Mouse (Mus musculus): ENCODE data around the gene Sorcs3. TPM values are rescaled to one million over a fixed set of nuclear protein-coding genes. Genes with fewer than 3 reads are reported as not detected.

Gene Sorcs3
- polyA plus RNA-seq, 1 experiment, result not detected

GRCm38 (mm10) chr19:48280273-48280672 is 74.4 kb downstream of the Sorcs3 start:
- no peaks in the 10 kb centered on the region for H3K36me3 ChIP-seq (ENCODE audit: control insufficient read depth, insufficient read depth)
- no peaks in the 10 kb centered on the region for H3K27me3 ChIP-seq (ENCODE audit: control insufficient read depth, insufficient read depth, insufficient read length)
- no peaks in the 10 kb centered on the region for H3K79me2 ChIP-seq (ENCODE audit: control insufficient read depth, insufficient read depth)
- TF ChIP-seq MAX (IDR thresholded peaks at IDR 0.05; ENCODE audit: low read depth) (no peak), TCF12 (IDR thresholded peaks at IDR 0.05; ENCODE audit: insufficient read depth, poor library complexity, severe bottlenecking) (no peak), USF1 (IDR thresholded peaks at IDR 0.05; ENCODE audit: low read depth) (no peak), MYOG (IDR thresholded peaks at IDR 0.05; ENCODE audit: control insufficient read depth in 1 of 3, insufficient read depth in 1 of 3, insufficient read length in 2 of 3, low read depth in 2 of 3) (no peak), SRF (IDR thresholded peaks at IDR 0.05; ENCODE audit: control insufficient read depth, insufficient read length, low read depth) (no peak), POLR2A (IDR thresholded peaks at IDR 0.05; ENCODE audit: insufficient read length, low read depth) (no peak), E2F4 (IDR thresholded peaks at IDR 0.05; ENCODE audit: insufficient read depth) (no peak), MYOD1 (IDR thresholded peaks at IDR 0.05; ENCODE audit: control insufficient read depth in 1 of 3, insufficient read length in 2 of 3, low read depth in 2 of 3) (no peak), TCF3 (IDR thresholded peaks at IDR 0.05; ENCODE audit: insufficient read length, low read depth) (no peak), POLR2AphosphoS2 (IDR thresholded peaks at IDR 0.05; ENCODE audit: insufficient read length, low read depth) (no peak), REST (IDR thresholded peaks at IDR 0.05; ENCODE audit: insufficient read depth, insufficient read length) (no peak)
- H3K4me3 ChIP-seq, result no peak overlapping the region
- H3ac ChIP-seq (ENCODE audit: control insufficient read depth, insufficient read length), result no peak overlapping the region
- H3K4me2 ChIP-seq (ENCODE audit: low read depth), result no peak overlapping the region

GRCm38 (mm10) chr19:48282250-48282649 is 76.4 kb downstream of the Sorcs3 start:
- TF ChIP-seq MYOG (IDR thresholded peaks at IDR 0.05; ENCODE audit: control insufficient read depth in 1 of 3, insufficient read depth in 1 of 3, insufficient read length in 2 of 3, low read depth in 2 of 3) (no peak), USF1 (IDR thresholded peaks at IDR 0.05; ENCODE audit: low read depth) (no peak)
- Histone ChIP-seq H3K4me2 (ENCODE audit: low read depth) (no peak overlapping the region), H3ac (ENCODE audit: control insufficient read depth, insufficient read length) (no peak overlapping the region), H3K36me3 (ENCODE audit: control insufficient read depth, insufficient read depth) (no peaks in the 10 kb centered on the region), H3K79me2 (ENCODE audit: control insufficient read depth, insufficient read depth) (no peaks in the 10 kb centered on the region), H3K27me3 (ENCODE audit: control insufficient read depth, insufficient read depth, insufficient read length) (no peaks in the 10 kb centered on the region), H3K4me3 (no peak overlapping the region)

- no peaks in the 10 kb centered on the region for H3K79me2 ChIP-seq (ENCODE audit: control insufficient read depth, insufficient read depth)
- H3ac ChIP-seq (ENCODE audit: control insufficient read depth, insufficient read length), result no peak overlapping the region
- no peak overlapping the region for H3K4me2 ChIP-seq (ENCODE audit: low read depth)
- no peak overlapping the region for H3K4me3 ChIP-seq
- H3K27me3 ChIP-seq (ENCODE audit: control insufficient read depth, insufficient read depth, insufficient read length), result no peaks in the 10 kb centered on the region
- H3K36me3 ChIP-seq (ENCODE audit: control insufficient read depth, insufficient read depth), result no peaks in the 10 kb centered on the region
- no peak for TF ChIP-seq REST (IDR thresholded peaks at IDR 0.05; ENCODE audit: insufficient read depth, insufficient read length)
Measured at GRCm38 (mm10) chr19:48283217-48283616, 77.4 kb downstream of the Sorcs3 start.

- Histone ChIP-seq H3ac (ENCODE audit: control insufficient read depth, insufficient read length) (no peak overlapping the region), H3K4me3 (no peak overlapping the region), H3K36me3 (ENCODE audit: control insufficient read depth, insufficient read depth) (no peaks in the 10 kb centered on the region), H3K79me2 (ENCODE audit: control insufficient read depth, insufficient read depth) (no peaks in the 10 kb centered on the region), H3K4me2 (ENCODE audit: low read depth) (no peak overlapping the region), H3K27me3 (ENCODE audit: control insufficient read depth, insufficient read depth, insufficient read length) (no peaks in the 10 kb centered on the region)
- TF ChIP-seq SRF (IDR thresholded peaks at IDR 0.05; ENCODE audit: control insufficient read depth, insufficient read length, low read depth), result no peak
- no peak for TF ChIP-seq MYOD1 (IDR thresholded peaks at IDR 0.05; ENCODE audit: control insufficient read depth in 1 of 3, insufficient read length in 2 of 3, low read depth in 2 of 3)
- no peak for TF ChIP-seq USF1 (IDR thresholded peaks at IDR 0.05; ENCODE audit: low read depth)
- TF ChIP-seq TCF12 (IDR thresholded peaks at IDR 0.05; ENCODE audit: insufficient read depth, poor library complexity, severe bottlenecking), result no peak
- no peak for TF ChIP-seq E2F4 (IDR thresholded peaks at IDR 0.05; ENCODE audit: insufficient read depth)
- TF ChIP-seq REST (IDR thresholded peaks at IDR 0.05; ENCODE audit: insufficient read depth, insufficient read length), result no peak
- TF ChIP-seq POLR2AphosphoS2 (IDR thresholded peaks at IDR 0.05; ENCODE audit: insufficient read length, low read depth), result no peak
- TF ChIP-seq CEBPB (IDR thresholded peaks at IDR 0.05; ENCODE audit: insufficient read depth, poor library complexity, severe bottlenecking), result no peak
- TF ChIP-seq MAX (IDR thresholded peaks at IDR 0.05; ENCODE audit: low read depth), result no peak
- no peak for TF ChIP-seq TCF3 (IDR thresholded peaks at IDR 0.05; ENCODE audit: insufficient read length, low read depth)
- TF ChIP-seq POLR2A (IDR thresholded peaks at IDR 0.05; ENCODE audit: insufficient read length, low read depth), result no peak
- TF ChIP-seq MYOG (IDR thresholded peaks at IDR 0.05; ENCODE audit: control insufficient read depth in 1 of 3, insufficient read depth in 1 of 3, insufficient read length in 2 of 3, low read depth in 2 of 3), result no peak
Measured at GRCm38 (mm10) chr19:48285602-48286225, 79.9 kb downstream of the Sorcs3 start.

- Histone ChIP-seq H3K4me3 (no peak overlapping the region), H3K27me3 (ENCODE audit: control insufficient read depth, insufficient read depth, insufficient read length) (no peaks in the 10 kb centered on the region), H3ac (ENCODE audit: control insufficient read depth, insufficient read length) (no peak overlapping the region), H3K4me2 (ENCODE audit: low read depth) (no peak overlapping the region), H3K79me2 (ENCODE audit: control insufficient read depth, insufficient read depth) (no peaks in the 10 kb centered on the region), H3K36me3 (ENCODE audit: control insufficient read depth, insufficient read depth) (no peaks in the 10 kb centered on the region)
- TF ChIP-seq TCF12 (IDR thresholded peaks at IDR 0.05; ENCODE audit: insufficient read depth, poor library complexity, severe bottlenecking) (no peak), USF1 (IDR thresholded peaks at IDR 0.05; ENCODE audit: low read depth) (no peak), SRF (IDR thresholded peaks at IDR 0.05; ENCODE audit: control insufficient read depth, insufficient read length, low read depth) (no peak), REST (IDR thresholded peaks at IDR 0.05; ENCODE audit: insufficient read depth, insufficient read length) (no peak), POLR2AphosphoS2 (IDR thresholded peaks at IDR 0.05; ENCODE audit: insufficient read length, low read depth) (no peak), MYOD1 (IDR thresholded peaks at IDR 0.05; ENCODE audit: control insufficient read depth in 1 of 3, insufficient read length in 2 of 3, low read depth in 2 of 3) (no peak), POLR2A (IDR thresholded peaks at IDR 0.05; ENCODE audit: insufficient read length, low read depth) (no peak), CEBPB (IDR thresholded peaks at IDR 0.05; ENCODE audit: insufficient read depth, poor library complexity, severe bottlenecking) (no peak)
Measured at GRCm38 (mm10) chr19:48294251-48294650, 88.4 kb downstream of the Sorcs3 start.
